Mouse (Mus musculus) ES-E14 (cell line): ENCODE results near the gene Dnajb13. TPM values are rescaled to one million over a fixed set of nuclear protein-coding genes. Genes with fewer than 3 reads are reported as not detected.

Source experiments
- DNase-seq: peaks from one replicate; pipeline ENCODE4 v3.0.0-alpha.2; 2013; ENCODE audit warnings: low read depth, low spot score
- H3K27ac ChIP-seq: 2 replicates; pipeline ENCODE4 v1.5.1; 2012; ENCODE audit warnings: low read depth, mild to moderate bottlenecking, low read length, moderate library complexity, mixed read lengths; ENCODE audit not compliant: poor library complexity, insufficient read depth, severe bottlenecking
- H3K36me3 ChIP-seq: 2 replicates; pipeline ENCODE4 v1.6.1; 2012; ENCODE audit warnings: mild to moderate bottlenecking, low read length, moderate library complexity, mixed read lengths; ENCODE audit not compliant: control insufficient read depth, poor library complexity, insufficient read depth, severe bottlenecking
- H3K4me1 ChIP-seq, 2 experiments: fragments of 150-350 bp in 1 of 2; sonication (generic) in 1 of 2; 2 replicates each; pipeline ENCODE4 v1.6.1; 2012; ENCODE audit warnings: low read length in 2 of 2, mild to moderate bottlenecking in 1 of 2, mixed read lengths in 1 of 2; ENCODE audit not compliant: control insufficient read depth in 2 of 2, insufficient read depth in 2 of 2, poor library complexity in 1 of 2
- H3K4me3 ChIP-seq, 2 experiments: fragments of 150-350 bp in 1 of 2; sonication (generic) in 1 of 2; 2 replicates each; pipeline ENCODE4 v1.5.1; 2012; ENCODE audit warnings: low read length in 2 of 2, low read depth in 1 of 2, mild to moderate bottlenecking in 1 of 2, mixed read lengths in 1 of 2; ENCODE audit not compliant: insufficient read depth in 1 of 2, poor library complexity in 1 of 2, severe bottlenecking in 1 of 2
- H3K9ac ChIP-seq: 2 replicates; pipeline ENCODE4 v1.6.1; 2012; ENCODE audit warnings: low read depth, mild to moderate bottlenecking, low read length, mixed read lengths; ENCODE audit not compliant: poor library complexity, insufficient read depth, severe bottlenecking
- H3K9me3 ChIP-seq: fragments of 150-350 bp; sonication (generic); 2 replicates; pipeline ENCODE4 v1.6.1; 2012; ENCODE audit warnings: low read depth, mild to moderate bottlenecking, low read length; ENCODE audit not compliant: control insufficient read depth, insufficient read depth
- CHD2 ChIP-seq: IDR thresholded peaks from 2 replicates; pipeline ENCODE4 v1.6.1; 2014; ENCODE audit warnings: mild to moderate bottlenecking, low read depth, low read length, inconsistent platforms
- HCFC1 ChIP-seq: IDR thresholded peaks from 2 replicates; pipeline ENCODE4 v1.6.1; 2012; ENCODE audit warnings: low read length, inconsistent platforms, borderline replicate concordance; ENCODE audit not compliant: insufficient read depth
- MAFK ChIP-seq: IDR thresholded peaks from 2 replicates; pipeline ENCODE4 v1.6.1; 2014; ENCODE audit warnings: mild to moderate bottlenecking, low read depth, low read length, inconsistent platforms; ENCODE audit not compliant: insufficient read depth
- ZC3H11A ChIP-seq: IDR thresholded peaks from 2 replicates; pipeline ENCODE4 v1.6.1; 2012; ENCODE audit warnings: low read depth, mild to moderate bottlenecking, inconsistent platforms, low read length, borderline replicate concordance
- ZNF384 ChIP-seq: IDR thresholded peaks from 2 replicates; pipeline ENCODE4 v1.6.1; 2012; ENCODE audit warnings: low read depth, low read length, inconsistent platforms
- in situ Hi-C, 2 experiments: fragments of 600-800 bp; cut with MboI; formaldehyde crosslinking; loops; one replicate each; pipeline ENCODE4 v1.15.1; 2025; ENCODE audit warnings: low sequenced_read_pairs in 2 of 2, inconsistent platforms in 1 of 2; ENCODE audit not compliant: unreplicated experiment in 2 of 2
- total RNA-seq: library from RNA; depleted of rRNA; stranded (reverse); fragments of 300-350 nt; gene quantifications from 2 replicates; pipeline ENCODE4 v1.2.3, GENCODE M21; 2012

Dnajb13 gene
- total RNA-seq, 1 experiment: 2.8 TPM

DNA sequence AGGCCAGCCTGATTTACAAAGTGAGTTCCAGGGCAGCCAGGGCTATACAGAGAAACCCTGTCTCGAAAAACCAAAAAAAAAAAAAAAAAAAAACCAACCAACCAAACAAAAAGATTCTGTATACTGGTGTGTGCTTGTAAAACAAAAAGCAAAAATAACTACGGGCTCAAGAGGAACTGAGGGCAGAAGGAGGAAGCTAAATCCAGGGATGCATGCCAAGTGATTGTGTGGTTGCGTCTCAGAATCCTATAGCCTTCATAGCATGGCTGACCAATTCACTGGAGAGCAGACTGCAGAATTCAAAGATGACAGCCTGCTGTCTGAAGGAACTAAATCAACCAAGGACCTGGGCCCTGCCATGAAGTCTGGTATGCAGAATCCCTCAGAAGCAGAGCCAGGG is 19.5 kb upstream of the Dnajb13 start:
- TF ChIP-seq MAFK: no peak
- TF ChIP-seq ZNF384: no peak
- TF ChIP-seq HCFC1: no peak
- no peak for TF ChIP-seq ZC3H11A
- no peak for TF ChIP-seq CHD2
- no peak overlapping the region for H3K27ac ChIP-seq
- no peak overlapping the region for H3K9ac ChIP-seq
- in situ Hi-C loops: no loop called here
- DNase-seq: no peak
- H3K9me3 ChIP-seq: no peaks in the 10 kb centered on the region
- peaks cover 3% of the 10 kb centered on the region; the same call in 1 of the 2 replicates for H3K36me3 ChIP-seq
- peaks cover 2% of the 10 kb centered on the region in 2 experiments; a peak in 2 of 4 replicates for H3K4me1 ChIP-seq
- no peak overlapping the region for H3K4me3 ChIP-seq

DNA sequence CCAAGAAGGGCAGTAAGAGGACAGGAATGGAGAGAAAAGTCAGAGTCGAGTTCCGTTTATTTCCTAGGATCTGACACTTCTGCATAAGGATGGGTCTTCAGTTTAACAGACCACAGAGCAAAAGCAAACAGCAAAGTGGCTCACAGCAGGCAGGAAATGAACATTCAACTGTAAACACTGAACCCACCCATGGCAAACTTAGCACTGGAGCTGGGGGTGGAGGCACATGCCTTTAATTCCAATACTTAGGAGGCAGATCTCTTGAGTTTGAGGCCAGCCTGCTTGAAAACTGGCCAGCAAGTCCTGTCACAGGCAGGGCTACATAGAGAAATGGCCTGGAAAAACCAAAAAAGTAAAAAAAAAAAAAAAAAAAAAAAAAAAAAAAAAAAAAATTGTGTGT is 18.7 kb upstream of the Dnajb13 start:
- TF ChIP-seq HCFC1 (no peak), ZNF384 (peak; percentile 81)
- no peak overlapping the region; the same call in 1 of the 2 replicates for H3K9ac ChIP-seq
- 0 out of 4 replicates have a peak overlapping the region, but pooled peaks of 1 of the 2 experiments have one; percentile 3 for H3K4me3 ChIP-seq
- peak; percentile 8 for DNase-seq
- no peaks in the 10 kb centered on the region for H3K9me3 ChIP-seq
- peaks cover 2% of the 10 kb centered on the region in 2 experiments; a peak in 2 of 4 replicates for H3K4me1 ChIP-seq
- in situ Hi-C loops: no loop called here
- H3K36me3 ChIP-seq: no peaks in the 10 kb centered on the region
- peak overlapping the region; percentile 50; the same call in 1 of the 2 replicates for H3K27ac ChIP-seq

DNA sequence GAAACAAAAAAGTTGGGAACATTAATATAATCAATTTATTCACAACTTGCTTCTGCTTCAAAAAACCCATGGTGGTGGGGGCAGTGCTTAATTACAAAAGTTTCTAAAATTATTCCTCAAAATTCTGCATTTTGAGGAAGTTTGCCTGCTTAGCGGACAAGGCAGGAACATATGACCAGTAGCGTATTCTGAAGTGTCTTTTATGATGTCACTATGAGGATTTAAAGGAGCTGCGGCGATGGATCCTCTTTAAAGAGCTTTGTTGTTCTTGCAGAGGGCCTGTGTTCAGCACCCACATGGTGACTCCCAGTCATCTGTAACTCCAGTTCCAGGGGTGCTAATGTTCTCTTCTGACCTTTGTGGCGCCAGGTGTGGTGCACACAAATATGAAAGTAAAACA is 16.0 kb upstream of the Dnajb13 start:
- DNase-seq: no peak
- no peak overlapping the region for H3K4me3 ChIP-seq
- no peak overlapping the region for H3K27ac ChIP-seq
- H3K36me3 ChIP-seq: no peaks in the 10 kb centered on the region
- in situ Hi-C loops: no loop called here
- H3K4me1 ChIP-seq: peaks cover 0 to 2% of the 10 kb centered on the region in 2 experiments; a peak in 1 of 4 replicates
- no peaks in the 10 kb centered on the region for H3K9me3 ChIP-seq
- H3K9ac ChIP-seq: no peak overlapping the region
- no peak for TF ChIP-seq CHD2
- no peak for TF ChIP-seq ZNF384
- TF ChIP-seq HCFC1: no peak
- no peak for TF ChIP-seq ZC3H11A
- TF ChIP-seq MAFK: no peak

DNA sequence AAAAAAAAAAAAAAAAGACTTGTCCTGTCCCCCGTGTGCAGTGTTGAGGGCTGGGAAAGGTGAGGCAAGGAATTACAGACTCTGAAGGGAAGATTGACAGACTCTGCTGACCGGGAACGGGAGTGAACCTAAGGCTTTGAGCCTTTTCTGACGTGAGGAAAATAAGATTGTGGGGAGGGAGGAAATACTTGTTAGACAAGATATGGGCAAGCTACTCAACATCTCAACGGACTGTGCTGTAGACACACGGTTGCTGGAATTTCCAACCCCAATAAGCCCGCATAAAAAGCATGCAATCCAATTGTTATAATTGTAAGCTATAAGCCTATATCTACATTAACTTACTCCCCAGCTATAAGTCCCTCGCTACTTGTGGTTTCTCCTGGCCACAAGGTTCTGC is 9.9 kb upstream of the Dnajb13 start:
- no peak for DNase-seq
- H3K9me3 ChIP-seq: no peaks in the 10 kb centered on the region
- in situ Hi-C loops: no loop called here
- TF ChIP-seq CHD2 (no peak), ZC3H11A (no peak), ZNF384 (no peak), HCFC1 (no peak), MAFK (no peak)
- no peak overlapping the region for H3K27ac ChIP-seq
- H3K36me3 ChIP-seq: no peaks in the 10 kb centered on the region
- no peak overlapping the region for H3K4me3 ChIP-seq
- H3K4me1 ChIP-seq: no peaks in the 10 kb centered on the region
- H3K9ac ChIP-seq: no peak overlapping the region

DNA sequence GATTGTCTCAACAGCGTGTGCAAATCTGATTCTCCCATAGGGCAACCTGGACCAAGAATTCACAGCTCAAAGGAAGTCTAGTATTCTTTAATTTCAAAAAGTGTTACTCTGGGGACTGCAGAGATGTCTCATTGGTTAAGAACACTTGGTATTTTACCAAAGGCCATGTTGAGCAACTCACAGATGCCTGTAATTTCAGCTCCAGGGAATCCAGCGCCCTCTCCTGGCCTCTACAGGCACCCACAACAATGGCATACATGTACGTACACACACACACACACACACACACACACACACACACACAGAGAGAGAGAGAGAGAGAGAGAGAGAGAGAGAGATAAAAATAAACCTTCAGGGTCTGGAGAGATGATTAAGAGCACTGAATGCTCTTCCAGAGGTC is 7.5 kb upstream of the Dnajb13 start:
- in situ Hi-C loops: no loop called here
- Histone ChIP-seq H3K27ac (no peak overlapping the region), H3K9me3 (no peaks in the 10 kb centered on the region), H3K9ac (no peak overlapping the region), H3K36me3 (no peaks in the 10 kb centered on the region), H3K4me3 (no peak overlapping the region), H3K4me1 (no peaks in the 10 kb centered on the region)
- TF ChIP-seq ZC3H11A (no peak), ZNF384 (no peak)
- DNase-seq: no peak
